Mouse (Mus musculus): ENCODE data around the gene Polr3f.

Gene Polr3f

GRCm38 (mm10) chr2:144526981-144527820 lies at the start of gene Polr3f, which contains the start of gene Dzank1:
Gene Polr3f (plus strand): TSS chr2:144527718.
Gene Dzank1 (minus strand): TSS chr2:144527414.
- peak; percentile 97 for DNase-seq

DNA sequence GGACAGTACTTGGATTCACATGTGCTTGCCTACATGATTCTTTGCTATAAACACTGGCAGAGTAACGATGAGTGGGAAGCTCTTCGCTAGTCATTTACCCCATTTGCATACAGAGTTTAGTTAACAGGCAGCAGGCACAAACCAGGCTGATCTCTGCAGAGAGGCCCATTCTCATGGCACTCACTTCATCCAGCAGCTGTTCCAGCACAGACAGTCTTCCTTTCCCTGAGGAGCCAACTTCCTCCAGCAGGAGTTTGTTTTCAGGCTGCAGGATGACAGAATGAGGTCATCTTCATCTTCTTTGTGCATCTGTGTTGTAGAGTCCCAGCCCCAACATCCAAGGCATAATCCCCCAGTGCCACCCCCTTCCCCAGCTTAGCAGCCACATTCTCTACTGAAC lies 48.1 kb upstream of the Polr3f start:
- DNase-seq, result no peak

DNA sequence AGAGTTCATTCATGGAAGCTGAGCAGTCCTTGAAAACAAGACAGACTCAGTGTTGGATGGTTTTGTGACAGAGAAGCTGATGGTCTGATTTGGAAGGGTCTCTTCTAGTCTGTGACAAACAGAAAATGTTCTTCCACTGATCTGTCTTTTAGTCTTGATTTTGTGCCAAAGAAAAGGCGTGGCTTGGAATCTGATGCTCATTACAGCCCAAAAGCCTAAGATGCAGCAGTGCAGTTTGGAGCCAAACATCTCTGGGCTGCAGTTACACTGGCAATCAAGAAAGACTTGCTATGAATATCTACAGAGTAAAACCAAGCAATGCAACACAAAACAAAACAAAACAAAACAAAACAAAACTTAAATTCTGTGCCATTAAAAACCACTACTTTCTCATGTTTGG lies 43.4 kb upstream of the Polr3f start:
- no peak for DNase-seq

- no peak for DNase-seq
Observed at GRCm38 (mm10) chr2:144485439-144485838, 42.1 kb upstream of the Polr3f start.

DNA sequence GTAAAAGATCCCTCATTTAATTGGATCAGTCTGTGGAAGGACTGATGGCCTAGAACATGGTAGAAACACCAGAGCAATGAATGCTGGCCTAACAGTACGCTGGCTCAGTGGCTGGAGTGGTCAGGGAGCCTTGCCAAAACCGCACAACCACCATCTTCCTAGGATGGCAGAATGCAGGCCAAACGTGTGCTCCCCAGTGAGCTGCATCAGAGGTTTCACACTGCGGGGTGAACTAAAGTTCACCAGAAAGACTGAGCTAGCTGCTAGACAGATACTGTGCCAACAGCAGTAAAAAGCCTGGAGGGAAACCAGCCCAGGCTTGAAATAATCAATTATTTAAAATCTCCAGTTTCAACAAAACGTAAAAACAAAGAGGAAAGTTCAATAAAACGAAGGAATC lies 40.0 kb upstream of the Polr3f start:
- DNase-seq, result no peak

- no peak for DNase-seq
Observed at GRCm38 (mm10) chr2:144489342-144489741, 38.2 kb upstream of the Polr3f start.

DNA sequence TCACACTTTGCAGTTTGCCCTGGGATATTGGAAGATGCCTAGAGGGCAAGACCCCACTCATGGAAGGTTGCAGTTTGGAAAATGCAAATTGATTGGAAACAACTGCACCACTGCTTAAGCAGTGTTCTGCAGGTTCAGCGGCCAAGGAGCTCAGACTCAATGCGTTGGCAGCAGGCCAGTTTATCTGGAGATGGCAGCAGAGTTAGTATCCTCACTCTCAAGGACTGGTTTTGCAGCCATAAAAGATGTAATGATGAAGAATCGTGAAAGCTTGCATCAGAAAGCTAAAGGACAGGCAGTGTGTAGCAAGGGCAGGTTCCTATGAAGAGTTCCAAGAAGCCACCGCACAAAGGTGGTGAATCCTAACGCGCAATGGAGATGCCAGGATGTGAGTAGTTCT lies 25.4 kb upstream of the Polr3f start:
- no peak for DNase-seq

GRCm38 (mm10) chr2:144514619-144515018 lies 12.9 kb upstream of the Polr3f start:
- no peak for DNase-seq

DNA sequence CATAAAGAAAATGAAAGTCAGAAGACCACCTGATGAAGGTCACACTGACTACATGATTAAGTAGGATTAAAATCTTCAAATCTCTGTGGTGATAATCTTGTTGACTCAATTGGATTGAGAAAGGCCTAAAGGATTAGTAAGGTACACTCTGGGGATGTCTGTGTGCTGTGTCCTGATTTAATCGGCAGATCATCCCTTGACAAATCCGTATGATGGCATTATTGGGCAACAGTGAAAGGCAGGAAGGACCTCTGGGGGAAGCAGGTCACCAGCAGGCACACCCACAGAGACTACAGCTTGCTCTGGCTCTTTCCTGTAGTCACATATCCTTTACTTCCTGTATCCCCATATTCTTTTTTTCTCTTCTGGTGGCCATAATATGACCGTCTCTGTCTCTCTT lies 7.7 kb upstream of the Polr3f start:
- DNase-seq, result no peak

DNA sequence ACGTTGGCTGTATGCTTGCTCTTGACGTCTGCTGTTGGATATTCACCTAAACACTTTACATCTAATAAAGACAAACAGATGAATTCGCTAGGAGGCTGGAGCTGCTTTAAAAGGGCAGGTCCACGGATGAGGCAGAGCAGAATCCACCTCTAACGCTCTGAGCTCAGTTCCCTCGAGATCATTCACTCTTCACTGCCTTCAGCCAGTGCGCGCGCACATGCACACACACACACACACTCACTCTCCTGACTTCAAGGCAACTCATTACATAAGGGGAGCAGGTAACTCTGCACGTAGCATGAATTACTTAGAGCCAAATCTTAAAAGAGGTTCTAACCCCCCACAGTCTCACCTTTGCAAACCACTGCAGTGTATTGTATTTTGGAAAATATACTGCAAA lies 1.7 kb upstream of the Polr3f start:
- no peak for DNase-seq

- no peak for DNase-seq
Observed at GRCm38 (mm10) chr2:144527821-144528174, 280 bp downstream of the Polr3f start.

DNA sequence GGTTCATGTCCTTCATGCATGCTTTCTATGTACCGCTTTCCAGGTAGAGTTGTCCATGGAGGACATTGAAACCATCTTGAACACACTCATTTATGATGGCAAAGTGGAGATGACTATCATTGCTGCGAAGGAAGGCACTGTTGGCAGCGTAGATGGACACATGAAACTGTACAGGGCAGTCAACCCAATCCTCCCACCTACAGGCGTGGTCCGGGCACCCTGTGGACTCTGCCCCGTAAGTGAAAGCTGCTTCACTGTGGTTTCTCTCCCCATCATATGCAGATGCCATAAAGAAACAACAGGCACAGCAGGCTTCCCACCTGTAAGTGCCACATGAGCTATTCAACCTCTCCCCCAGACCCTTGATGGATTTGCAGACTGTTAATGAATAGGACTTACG lies 9.6 kb downstream of the Polr3f start:
- DNase-seq, result no peak

DNA sequence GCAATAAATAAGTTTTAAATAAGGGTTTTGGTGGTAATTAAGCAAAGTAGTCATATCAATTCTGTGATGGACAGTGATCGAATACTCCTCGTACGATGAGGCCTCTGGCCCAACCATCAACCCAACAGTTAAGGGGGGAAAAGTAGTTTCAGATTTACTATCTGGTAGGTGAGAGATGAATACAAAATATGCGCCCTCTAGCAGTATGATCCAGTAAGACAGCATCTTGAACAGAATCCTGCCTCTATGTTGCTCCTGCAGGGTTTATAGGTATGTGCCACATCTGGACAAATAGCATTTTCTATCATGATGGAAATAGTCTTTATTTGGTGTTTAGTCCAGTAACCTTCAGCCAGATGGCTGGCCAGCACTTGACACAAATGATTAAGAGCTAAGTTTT lies 13.7 kb downstream of the Polr3f start:
- DNase-seq, result peak; percentile 15

DNA sequence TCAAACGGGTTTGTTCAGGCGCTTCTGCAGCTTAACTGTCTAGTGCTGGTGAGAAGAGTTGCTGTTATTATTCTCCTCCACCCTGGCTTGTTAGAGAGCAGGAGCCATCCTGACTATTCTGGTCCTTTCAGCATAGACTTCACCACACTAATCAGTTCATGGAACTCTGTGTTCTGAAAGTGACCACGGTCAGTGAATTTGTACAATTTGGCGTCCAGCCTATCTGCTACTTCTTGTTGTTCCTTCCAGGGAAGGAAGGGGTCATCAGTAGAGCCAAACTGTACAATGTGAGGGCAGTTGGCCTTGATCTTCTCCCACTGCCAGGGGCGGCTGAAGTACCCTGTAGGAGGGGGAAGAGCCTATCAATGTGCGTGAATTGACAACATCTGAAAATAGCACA lies 16.2 kb downstream of the Polr3f start:
- no peak for DNase-seq

DNA sequence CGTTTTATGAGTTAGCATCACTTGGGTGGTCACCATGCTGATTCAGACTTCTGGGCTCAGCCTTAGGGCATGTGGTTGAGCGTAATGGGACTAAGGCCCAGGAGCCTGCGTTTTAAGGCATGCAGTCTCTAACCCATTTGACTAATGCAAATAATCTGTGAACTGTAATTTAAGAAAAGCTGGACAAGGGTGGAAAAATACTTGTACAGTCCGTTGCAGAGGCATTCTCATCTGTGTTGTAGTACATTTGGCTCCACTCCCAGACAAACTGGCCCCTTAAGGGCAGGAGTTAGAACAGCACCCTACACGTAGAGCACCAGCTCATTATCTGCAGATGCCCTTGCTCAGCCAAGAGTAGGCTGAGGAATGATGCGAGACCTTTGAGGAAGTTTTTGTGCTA lies 17.1 kb downstream of the Polr3f start:
- no peak for DNase-seq

- no peak for DNase-seq
Observed at GRCm38 (mm10) chr2:144545061-144545460, 17.5 kb downstream of the Polr3f start.

DNA sequence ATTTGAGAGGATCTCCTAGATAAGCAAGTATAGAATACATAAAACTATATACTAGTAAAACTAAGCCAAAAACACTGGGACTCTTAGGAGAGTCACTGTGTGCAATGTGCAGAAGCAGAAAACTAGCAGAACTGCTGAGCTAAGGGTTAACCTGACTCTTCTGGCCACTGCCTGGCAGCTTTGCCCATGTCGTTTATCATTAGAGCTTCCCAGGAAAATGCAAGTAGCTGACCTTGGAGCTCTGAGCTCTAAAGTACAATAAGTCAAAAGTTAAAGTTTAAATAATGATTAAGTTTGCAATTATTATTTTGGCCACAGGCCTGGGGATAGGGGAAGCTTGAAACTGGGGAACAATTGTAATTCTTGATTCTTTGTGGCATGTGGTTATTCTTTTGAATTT lies 18.0 kb downstream of the Polr3f start:
- no peak for DNase-seq

- DNase-seq, result no peak
Observed at GRCm38 (mm10) chr2:144547559-144547958, 20.0 kb downstream of the Polr3f start.

GRCm38 (mm10) chr2:144550529-144550928 lies 23.0 kb downstream of the Polr3f start, which contains the start of gene Rbbp9:
Gene Rbbp9 (minus strand): TSS chr2:144550869.
- DNase-seq, result peak; percentile 58

DNA sequence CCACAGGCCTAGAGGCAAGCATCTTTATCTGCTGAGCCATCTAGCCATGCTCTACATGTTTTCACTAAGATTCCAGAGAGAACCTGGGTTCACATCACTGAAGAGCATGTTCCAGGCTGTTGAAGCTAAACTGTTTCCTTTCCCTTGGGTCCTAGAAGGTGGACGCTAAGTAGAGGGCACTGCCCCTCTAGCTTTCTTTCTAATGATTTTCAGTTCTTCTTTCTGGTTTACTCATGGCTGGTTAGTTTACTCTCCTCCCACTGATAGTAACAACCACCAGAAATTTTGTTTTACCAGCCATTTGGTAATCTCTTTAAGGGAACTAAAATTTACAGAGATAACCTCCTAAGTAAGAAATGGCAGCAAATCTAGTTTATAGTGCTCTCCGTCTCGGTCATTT lies 26.4 kb downstream of the Polr3f start:
- no peak for DNase-seq

GRCm38 (mm10) chr2:144555286-144555819 lies 27.8 kb downstream of the Polr3f start:
- DNase-seq, result peak; percentile 4

DNA sequence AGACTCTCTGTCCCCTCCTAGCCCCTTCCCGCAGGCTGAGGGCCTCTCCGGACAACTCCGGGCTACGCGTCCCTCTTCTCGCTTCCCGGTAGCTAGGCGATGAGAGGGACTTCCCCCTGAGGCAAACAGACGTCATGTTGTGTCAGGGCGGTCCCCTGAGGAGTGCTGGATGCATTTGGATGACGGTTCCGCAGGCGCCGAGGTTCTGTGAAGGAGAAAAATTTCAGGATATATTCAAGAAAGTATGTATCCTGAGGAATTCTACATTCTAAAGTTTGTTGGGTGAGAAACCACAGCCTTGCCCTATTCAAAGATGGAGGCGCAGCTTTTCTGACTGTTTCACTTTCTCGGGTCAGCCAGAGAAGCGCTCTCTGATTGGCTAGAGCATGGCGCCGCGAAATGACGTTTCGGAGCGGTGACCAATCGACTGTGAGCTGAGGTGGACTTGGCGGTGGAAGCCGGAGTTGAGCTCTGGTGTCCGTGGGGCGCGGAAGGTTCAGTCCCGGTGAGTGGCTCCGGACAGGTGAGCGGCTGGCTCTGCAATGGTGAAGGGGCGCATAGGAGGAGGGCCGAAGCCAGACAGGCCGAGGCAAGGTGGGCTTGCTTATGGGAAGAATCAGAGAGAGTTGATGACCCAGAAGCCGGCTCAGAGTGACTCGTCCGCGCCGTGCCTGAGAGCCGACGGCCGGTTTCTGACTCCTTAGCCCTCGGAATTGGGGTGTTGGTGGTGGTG lies 28.5 kb downstream of the Polr3f start, which contains the start of gene Sec23b:
Gene Sec23b (plus strand): TSS at position 410 of the 733 bp plus-strand sequence.
- peak; percentile 95 for DNase-seq

- peak; percentile 18 for DNase-seq
Observed at GRCm38 (mm10) chr2:144588723-144589122, 61.2 kb downstream of the Polr3f start.

Data from thymus, postnatal 14 days (tissue).